Mouse (Mus musculus): ENCODE results near the gene Commd7. TPM values are rescaled to one million over a fixed set of nuclear protein-coding genes. Genes with fewer than 3 reads are reported as not detected.

Gene Commd7
- polyA plus RNA-seq, 1 experiment: 16.5 TPM

GRCm38 (mm10) chr2:153600667-153601648 lies 31.6 kb downstream of the Commd7 start:
- H3K9ac ChIP-seq (ENCODE audit: low read depth, poor library complexity, severe bottlenecking): no peak overlapping the region
- no peak overlapping the region for H3K27ac ChIP-seq (ENCODE audit: insufficient read depth, low read length)
- peaks cover 13% of the 10 kb centered on the region for H3K4me1 ChIP-seq (ENCODE audit: control insufficient read depth, insufficient read depth, low read length)
- H3K9me3 ChIP-seq (replicated peaks; ENCODE audit: control insufficient read depth, insufficient read depth, low read length, poor library complexity, severe bottlenecking): no peaks in the 10 kb centered on the region
- no peak overlapping the region for H3K4me3 ChIP-seq (ENCODE audit: low read depth, low read length)
- H3K27me3 ChIP-seq (ENCODE audit: control insufficient read depth, insufficient read depth, low read length, poor library complexity, severe bottlenecking): no peaks in the 10 kb centered on the region
- H3K36me3 ChIP-seq (ENCODE audit: control insufficient read depth, insufficient read depth, low read length, poor library complexity, severe bottlenecking): no peaks in the 10 kb centered on the region
- TF ChIP-seq CTCF (IDR thresholded peaks at IDR 0.05; ENCODE audit: low read depth, low read length) (no peak), POLR2A (IDR thresholded peaks at IDR 0.05; ENCODE audit: insufficient read depth, low read length) (no peak), EP300 (IDR thresholded peaks at IDR 0.05; ENCODE audit: insufficient read depth, low read depth, low read length) (no peak)

- Histone ChIP-seq H3K9ac (ENCODE audit: low read depth, poor library complexity, severe bottlenecking) (no peak overlapping the region), H3K36me3 (ENCODE audit: control insufficient read depth, insufficient read depth, low read length, poor library complexity, severe bottlenecking) (no peaks in the 10 kb centered on the region)
These were observed 32.4 kb downstream of the Commd7 start for GRCm38 (mm10) chr2:153600021-153600666.

GRCm38 (mm10) chr2:153597626-153598025 lies 35.0 kb downstream of the Commd7 start:
- TF ChIP-seq CTCF (IDR thresholded peaks at IDR 0.05; ENCODE audit: low read depth, low read length) (no peak), EP300 (IDR thresholded peaks at IDR 0.05; ENCODE audit: insufficient read depth, low read depth, low read length) (peak; percentile 13; the same call in 1 of the 2 replicates), POLR2A (IDR thresholded peaks at IDR 0.05; ENCODE audit: insufficient read depth, low read length) (no peak)
- no peaks in the 10 kb centered on the region for H3K36me3 ChIP-seq (ENCODE audit: control insufficient read depth, insufficient read depth, low read length, poor library complexity, severe bottlenecking)
- no peaks in the 10 kb centered on the region for H3K27me3 ChIP-seq (ENCODE audit: control insufficient read depth, insufficient read depth, low read length, poor library complexity, severe bottlenecking)
- no peaks in the 10 kb centered on the region for H3K9me3 ChIP-seq (replicated peaks; ENCODE audit: control insufficient read depth, insufficient read depth, low read length, poor library complexity, severe bottlenecking)
- peak overlapping the region; percentile 10; the same call in 1 of the 2 replicates for H3K27ac ChIP-seq (ENCODE audit: insufficient read depth, low read length)
- peaks cover 15% of the 10 kb centered on the region for H3K4me1 ChIP-seq (ENCODE audit: control insufficient read depth, insufficient read depth, low read length)
- no peak overlapping the region for H3K4me3 ChIP-seq (ENCODE audit: low read depth, low read length)
- H3K9ac ChIP-seq (ENCODE audit: low read depth, poor library complexity, severe bottlenecking): no peak overlapping the region

More at GRCm38 (mm10) chr2:153600021-153600666, 32.4 kb downstream of the Commd7 start:
- Histone ChIP-seq H3K27ac (ENCODE audit: insufficient read depth, low read length) (peak overlapping the region; percentile 48), H3K9me3 (replicated peaks; ENCODE audit: control insufficient read depth, insufficient read depth, low read length, poor library complexity, severe bottlenecking) (no peaks in the 10 kb centered on the region), H3K27me3 (ENCODE audit: control insufficient read depth, insufficient read depth, low read length, poor library complexity, severe bottlenecking) (no peaks in the 10 kb centered on the region), H3K4me3 (ENCODE audit: low read depth, low read length) (no peak overlapping the region), H3K4me1 (ENCODE audit: control insufficient read depth, insufficient read depth, low read length) (peaks cover 15% of the 10 kb centered on the region)
- TF ChIP-seq POLR2A (IDR thresholded peaks at IDR 0.05; ENCODE audit: insufficient read depth, low read length): no peak
- peak; percentile 45 for TF ChIP-seq CTCF (IDR thresholded peaks at IDR 0.05; ENCODE audit: low read depth, low read length)

GRCm38 (mm10) chr2:153597014-153597413 lies 35.6 kb downstream of the Commd7 start:
- Histone ChIP-seq H3K9ac (ENCODE audit: low read depth, poor library complexity, severe bottlenecking) (no peak overlapping the region), H3K27me3 (ENCODE audit: control insufficient read depth, insufficient read depth, low read length, poor library complexity, severe bottlenecking) (no peaks in the 10 kb centered on the region), H3K9me3 (replicated peaks; ENCODE audit: control insufficient read depth, insufficient read depth, low read length, poor library complexity, severe bottlenecking) (no peaks in the 10 kb centered on the region), H3K27ac (ENCODE audit: insufficient read depth, low read length) (peak overlapping the region; percentile 10; the same call in 1 of the 2 replicates), H3K4me3 (ENCODE audit: low read depth, low read length) (no peak overlapping the region), H3K36me3 (ENCODE audit: control insufficient read depth, insufficient read depth, low read length, poor library complexity, severe bottlenecking) (no peaks in the 10 kb centered on the region), H3K4me1 (ENCODE audit: control insufficient read depth, insufficient read depth, low read length) (peaks cover 15% of the 10 kb centered on the region)
- TF ChIP-seq EP300 (IDR thresholded peaks at IDR 0.05; ENCODE audit: insufficient read depth, low read depth, low read length) (no peak), POLR2A (IDR thresholded peaks at IDR 0.05; ENCODE audit: insufficient read depth, low read length) (no peak), CTCF (IDR thresholded peaks at IDR 0.05; ENCODE audit: low read depth, low read length) (no peak)

GRCm38 (mm10) chr2:153594998-153595397 lies 37.6 kb downstream of the Commd7 start:
- H3K9me3 ChIP-seq (replicated peaks; ENCODE audit: control insufficient read depth, insufficient read depth, low read length, poor library complexity, severe bottlenecking): no peaks in the 10 kb centered on the region
- H3K9ac ChIP-seq (ENCODE audit: low read depth, poor library complexity, severe bottlenecking): no peak overlapping the region
- peaks cover 12% of the 10 kb centered on the region for H3K4me1 ChIP-seq (ENCODE audit: control insufficient read depth, insufficient read depth, low read length)
- no peaks in the 10 kb centered on the region for H3K27me3 ChIP-seq (ENCODE audit: control insufficient read depth, insufficient read depth, low read length, poor library complexity, severe bottlenecking)
- no peak for TF ChIP-seq POLR2A (IDR thresholded peaks at IDR 0.05; ENCODE audit: insufficient read depth, low read length)
- TF ChIP-seq EP300 (IDR thresholded peaks at IDR 0.05; ENCODE audit: insufficient read depth, low read depth, low read length): no peak
- TF ChIP-seq CTCF (IDR thresholded peaks at IDR 0.05; ENCODE audit: low read depth, low read length): no peak
- H3K27ac ChIP-seq (ENCODE audit: insufficient read depth, low read length): peak overlapping the region; percentile 68
- H3K4me3 ChIP-seq (ENCODE audit: low read depth, low read length): no peak overlapping the region
- H3K36me3 ChIP-seq (ENCODE audit: control insufficient read depth, insufficient read depth, low read length, poor library complexity, severe bottlenecking): no peaks in the 10 kb centered on the region

Data from ES-Bruce4 (cell line).